Mouse (Mus musculus) thymus, postnatal 4 days (tissue): ENCODE data around the gene Prkcz.

Experiments used
- DNase-seq: peaks from one replicate; pipeline ENCODE4 v3.0.0; 2021

Prkcz gene

DNA sequence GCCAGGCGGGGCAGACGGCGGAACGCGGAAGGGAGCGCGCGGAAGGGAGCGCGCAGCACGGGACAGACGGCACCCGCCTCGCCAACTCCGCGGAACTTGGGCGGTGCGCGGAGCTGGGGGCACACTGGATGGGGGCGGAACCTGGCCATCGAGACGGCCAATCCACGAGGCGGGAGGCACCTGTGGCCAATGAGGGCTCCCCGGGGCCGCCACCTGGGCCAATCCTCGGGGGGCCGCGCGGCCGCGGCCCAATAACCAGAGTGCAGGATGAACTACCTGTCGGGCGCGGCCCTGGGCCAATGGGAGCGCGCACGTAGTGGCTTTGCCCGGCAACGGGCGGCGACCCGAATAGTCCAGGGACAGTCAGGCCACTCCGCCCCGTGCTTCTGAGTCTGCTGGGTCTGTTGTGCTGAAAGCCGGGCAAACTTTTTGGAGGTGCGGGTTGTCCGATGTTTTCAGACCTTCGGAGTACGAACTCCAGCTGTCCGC, at the start of gene Prkcz:
Gene Prkcz, minus strand, starts transcription at position 59 of the 489 bp plus-strand sequence.
- DNase-seq: peak; percentile 89

DNA sequence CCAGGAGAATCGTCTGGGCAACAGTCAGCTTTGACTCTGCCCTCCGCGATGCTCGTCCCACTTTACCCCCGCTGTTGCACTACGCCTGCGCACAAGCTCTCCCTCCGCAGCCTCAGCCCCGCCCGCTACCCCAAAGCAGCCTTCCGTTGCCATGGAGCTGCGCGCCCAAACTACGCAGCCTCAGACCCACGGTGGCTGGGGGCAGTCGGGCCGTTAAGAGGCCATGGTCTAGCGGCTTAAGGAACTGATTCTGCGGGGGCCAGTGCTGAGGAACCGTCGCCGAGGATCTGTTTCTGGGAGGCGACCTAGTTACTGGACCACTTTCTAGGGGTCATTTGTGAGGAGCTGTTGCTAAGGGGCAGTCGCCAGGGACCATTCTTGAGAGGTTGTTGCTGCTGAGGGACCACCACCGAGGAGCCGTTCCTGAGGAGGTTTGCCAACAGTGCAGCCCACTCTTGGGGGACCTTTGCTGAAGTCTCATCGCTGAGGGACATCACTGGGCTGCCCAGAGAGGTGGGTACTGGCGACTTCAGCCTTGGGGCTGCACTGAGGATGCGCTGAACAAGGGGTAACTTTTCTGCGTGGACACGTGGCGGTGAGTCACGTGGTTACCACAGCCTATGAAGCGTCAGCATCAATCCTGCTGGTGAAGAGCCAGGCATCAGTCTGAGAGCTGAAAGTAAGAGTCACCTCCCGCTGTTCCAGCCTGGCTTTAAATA, 48.1 kb upstream of the Prkcz start, which contains the start of gene Cfap74:
Gene Cfap74, plus strand, starts transcription at position 133 of the 719 bp plus-strand sequence.
- peak; percentile 92 for DNase-seq

DNA sequence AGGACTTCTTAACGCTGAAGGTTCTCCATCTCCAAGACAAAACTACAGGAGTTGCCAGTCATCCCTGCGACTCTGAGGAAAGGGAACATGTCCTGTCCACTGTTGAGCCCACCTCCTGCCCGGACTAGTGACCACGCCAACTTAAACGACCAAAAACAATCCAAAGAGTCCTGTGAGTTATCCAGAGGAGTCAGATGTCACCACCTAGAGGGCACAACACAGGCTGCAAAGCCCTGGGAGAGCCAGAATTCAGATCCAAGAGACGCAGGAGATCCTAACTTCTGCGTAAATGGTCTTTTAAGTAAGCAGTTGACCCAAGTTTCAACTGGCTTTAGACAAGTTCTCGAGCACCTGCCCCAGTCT, 47.5 kb upstream of the Prkcz start:
- no peak for DNase-seq

DNA sequence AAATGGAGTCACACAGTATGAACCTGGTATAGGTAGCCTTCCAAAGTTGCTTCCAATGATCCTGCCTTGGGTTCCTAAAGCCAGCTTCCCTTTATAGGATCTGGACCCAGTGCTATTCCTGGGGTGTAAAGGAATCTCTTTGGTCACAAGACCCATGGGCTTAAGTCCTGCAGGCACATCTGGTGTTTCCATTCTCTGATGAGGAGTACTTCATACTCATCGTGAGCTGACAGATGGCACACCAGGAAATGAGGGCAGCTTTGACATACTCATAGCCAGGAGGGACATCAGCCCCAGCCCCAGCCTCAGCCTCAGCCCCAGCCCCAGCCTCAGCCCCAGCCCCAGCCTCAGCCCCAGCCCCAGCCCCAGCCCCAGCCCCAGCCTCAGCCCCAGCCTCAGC, 41.3 kb upstream of the Prkcz start:
- DNase-seq: no peak

DNA sequence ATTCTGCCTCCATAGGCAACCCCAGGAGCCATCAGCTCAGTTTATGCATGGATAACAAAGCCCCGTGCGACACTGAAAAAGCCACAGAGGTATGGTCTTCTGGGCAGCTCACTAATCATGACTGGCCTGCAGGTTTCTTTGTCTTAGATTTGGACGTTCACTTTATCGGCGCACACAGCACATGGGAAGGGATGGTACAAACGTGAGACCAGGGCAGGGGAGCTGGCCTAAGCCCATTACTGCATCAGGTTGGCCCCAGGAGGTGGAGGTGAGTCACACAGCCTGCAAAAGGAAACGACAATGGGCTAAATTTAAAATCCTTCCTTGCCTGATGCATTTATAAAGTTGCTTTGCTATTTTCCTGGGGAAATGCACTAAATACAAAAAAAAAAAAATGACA, 40.0 kb upstream of the Prkcz start:
- DNase-seq: no peak

DNA sequence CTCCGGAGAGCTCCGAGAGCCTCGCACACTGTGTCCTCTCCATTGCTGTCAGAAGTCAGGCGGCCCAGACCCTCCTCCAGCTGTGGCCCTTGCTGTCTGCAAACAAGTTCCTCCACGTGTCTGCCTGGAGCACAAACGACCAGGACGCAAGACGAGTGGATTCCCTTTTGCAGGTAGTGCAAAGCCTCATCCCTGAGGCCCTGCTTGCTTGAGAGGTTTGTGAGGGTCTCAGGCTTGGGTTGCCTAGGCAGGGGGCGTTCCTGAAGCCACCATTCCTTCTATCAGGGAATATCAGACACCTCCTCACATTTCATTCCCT, 37.0 kb upstream of the Prkcz start:
- DNase-seq: no peak

DNA sequence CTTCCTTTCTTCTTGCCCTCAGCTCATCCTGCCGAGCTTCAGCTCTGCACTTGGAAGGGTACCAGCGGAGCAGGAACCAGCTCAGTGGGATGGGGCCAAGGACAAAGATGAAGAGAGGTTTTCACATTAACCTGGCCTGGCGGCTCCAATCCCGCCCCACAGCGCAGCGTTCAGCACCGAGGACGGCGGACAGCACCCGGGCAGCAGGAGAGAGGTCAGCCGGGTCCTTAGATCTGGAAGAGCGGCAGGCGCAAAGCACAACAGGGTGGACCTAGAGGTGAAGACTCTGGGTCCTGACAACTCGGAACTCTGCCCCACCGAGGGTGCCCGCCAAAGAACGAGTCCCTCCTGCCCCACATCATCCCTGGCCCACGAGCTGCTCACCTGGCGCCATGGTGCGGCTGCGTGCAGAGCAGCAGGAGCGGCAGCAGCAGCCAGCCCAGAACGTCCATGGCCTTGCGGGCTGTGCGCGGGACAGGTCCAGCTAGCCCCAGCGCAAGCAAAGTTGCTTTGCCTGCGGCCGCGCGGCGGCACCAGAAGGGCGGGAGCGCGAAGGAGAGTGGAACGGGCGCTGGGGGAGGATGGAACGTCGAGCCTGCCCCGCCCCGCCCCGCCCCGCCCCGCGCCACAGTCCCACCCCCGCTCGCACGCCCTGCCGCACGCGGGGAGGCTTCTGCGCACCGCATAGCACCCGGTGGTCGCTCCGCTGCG, 36.5 kb upstream of the Prkcz start, which contains the start of gene Gabrd:
Gene Gabrd, minus strand, starts transcription at position 602 of the 711 bp plus-strand sequence.
- peak; percentile 72 for DNase-seq

DNA sequence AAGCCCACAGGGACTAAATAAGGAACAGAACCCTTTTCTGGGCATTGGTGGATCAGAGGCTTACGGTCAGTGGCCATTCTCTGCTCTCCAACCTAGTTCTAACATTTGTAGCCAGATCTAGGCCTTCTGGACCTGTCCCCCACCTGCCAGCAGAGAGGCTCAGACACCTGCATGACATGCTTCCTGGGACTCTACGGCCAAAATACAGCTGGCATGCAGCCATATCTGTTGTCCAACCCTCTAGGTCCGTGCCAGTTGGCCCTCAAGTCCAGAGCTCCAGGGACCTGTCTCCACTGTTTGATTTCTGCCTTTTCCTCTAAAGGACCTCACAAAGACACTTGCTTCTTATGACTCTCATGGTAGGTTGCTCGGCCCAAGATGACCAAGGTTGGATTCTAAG, 35.6 kb upstream of the Prkcz start:
- DNase-seq: no peak

DNA sequence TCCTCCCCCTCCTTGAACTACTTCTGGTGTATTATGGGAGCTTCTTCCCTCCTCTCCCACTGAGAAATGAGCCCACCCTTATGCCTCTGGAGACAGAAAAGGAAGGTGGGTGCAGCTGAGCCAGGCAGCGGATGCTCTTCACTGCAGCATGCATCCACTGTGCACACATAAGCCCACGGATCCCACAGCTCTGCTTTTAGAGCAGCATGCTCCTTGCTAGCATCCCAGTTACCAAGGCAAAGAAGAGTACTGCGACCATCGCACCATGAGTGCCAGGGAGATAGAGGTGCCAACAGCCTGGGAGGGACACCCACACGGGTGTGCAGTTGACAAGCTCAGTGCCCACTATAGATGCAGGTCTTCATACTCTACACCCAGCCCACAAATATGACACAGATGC, 34.3 kb upstream of the Prkcz start:
- DNase-seq: no peak

DNA sequence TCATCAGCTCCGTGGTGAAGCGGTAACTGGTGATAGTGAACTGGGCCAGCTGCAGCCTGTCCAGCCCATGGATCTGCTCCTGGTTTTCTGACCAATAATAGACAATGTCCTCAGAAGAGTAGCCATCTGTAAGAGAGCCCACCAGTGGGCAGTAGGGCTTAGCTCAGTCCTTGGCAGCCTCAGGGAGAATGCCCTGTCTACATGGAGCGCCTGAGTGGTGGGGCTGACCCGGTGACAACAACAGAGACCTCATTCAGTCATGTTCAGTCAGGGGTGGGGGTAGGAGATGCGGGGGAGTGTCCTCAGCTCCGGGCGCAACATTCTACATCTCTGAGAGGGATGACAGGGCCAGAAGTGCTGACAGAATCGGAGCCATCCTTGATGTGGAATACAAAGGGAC, 26.0 kb upstream of the Prkcz start:
- no peak for DNase-seq

DNA sequence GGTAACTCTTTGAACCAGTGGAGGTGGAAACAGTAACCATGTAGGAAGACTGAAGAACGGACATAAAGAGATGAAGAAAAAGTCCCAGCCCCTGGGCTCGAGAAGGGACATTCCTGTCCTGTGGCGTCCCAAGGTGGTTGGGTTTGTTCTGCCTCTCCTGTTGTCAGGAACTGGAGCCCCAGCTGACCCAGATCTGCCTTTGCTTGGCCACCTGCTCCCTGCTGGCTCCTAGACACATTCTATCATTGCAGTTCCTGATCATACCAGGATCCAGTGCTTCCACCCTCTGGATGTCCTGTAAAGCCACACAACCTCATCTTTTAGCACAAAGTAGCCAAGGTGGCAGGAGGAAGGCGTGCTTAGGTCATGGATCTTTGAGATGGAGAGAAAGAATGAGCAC, 22.2 kb upstream of the Prkcz start:
- no peak for DNase-seq

DNA sequence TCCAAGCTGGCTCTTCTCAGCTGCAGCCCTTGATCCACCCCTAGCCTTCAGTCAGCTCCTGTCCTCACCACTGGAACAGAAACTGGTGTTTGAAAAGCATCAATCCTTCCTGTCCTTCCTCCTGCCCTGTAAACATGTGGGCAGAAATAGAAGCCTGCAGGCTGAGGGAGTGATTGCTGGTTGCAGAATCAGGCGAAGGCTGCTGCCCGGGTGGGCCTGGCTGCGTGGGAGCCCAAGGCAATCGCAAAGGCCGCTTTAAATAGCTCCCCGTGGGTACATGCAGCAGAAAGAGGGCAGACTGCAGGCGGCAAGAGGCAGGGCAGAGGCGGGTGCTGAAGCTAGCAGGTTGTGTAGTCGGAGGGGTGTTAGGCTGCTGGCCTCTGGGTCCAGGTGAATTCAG, 21.6 kb upstream of the Prkcz start:
- no peak for DNase-seq

DNA sequence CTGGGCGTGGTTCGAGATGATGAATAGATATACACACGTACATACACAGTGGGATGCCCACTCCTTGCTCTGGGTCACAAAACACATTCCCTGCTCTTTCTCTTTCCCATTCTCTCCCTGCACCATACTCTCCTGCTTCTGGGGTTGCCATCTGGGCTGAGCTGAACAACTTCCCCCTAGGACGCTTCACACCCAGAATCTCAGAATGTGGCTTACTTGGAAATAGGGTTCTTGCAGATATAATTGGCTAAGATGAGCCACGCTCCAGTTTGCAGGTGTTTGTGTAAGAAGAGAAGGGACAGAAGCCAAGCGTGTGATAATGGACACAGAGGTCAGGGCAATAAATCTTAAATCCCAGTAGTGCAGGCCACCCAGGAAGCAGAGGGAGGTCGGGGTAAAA, 20.8 kb upstream of the Prkcz start:
- no peak for DNase-seq

DNA sequence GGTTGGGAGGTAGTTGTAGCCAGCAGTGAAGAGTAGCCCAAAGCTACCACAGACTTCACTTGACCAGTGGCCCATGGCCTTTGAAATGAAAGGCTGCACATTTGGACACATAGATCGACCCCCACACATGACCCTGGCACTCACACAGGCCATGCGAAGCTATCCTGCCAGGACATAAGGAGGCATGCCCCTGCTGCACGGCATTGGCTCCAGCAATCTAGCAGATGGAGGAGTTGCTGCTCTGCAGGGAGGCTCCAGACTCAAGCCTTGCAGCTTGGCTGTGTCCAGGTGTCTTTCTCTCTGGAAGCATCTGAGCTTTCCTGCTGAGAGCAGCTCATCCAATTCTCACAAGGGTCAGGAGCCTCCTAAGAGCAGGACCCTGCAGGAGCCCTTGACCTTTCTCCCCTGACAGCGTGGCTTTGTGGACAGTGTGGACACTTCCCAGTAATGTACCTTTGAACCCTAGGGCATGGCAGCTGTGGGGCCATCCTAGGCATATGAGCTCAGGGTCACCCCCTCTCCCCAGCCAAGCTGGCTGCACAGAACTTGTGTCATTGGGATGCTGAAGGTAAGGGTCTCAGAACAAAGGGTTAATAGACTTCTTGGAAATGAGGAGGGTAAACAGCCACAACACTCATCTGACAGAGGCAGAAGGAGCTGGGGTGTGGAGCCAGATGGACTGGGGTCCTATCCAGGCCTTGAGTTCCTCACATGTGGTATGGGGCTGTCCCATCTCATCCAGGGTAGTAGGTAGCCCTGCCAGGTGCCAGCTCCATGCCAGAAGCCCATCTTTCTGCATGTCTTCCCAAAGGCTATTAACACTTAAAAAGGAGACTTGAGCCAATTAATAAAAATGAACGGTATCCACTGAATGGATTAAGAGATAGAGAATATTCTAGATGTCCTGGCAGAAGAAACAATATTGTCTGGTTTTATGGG, 10.9 kb upstream of the Prkcz start:
- no peak for DNase-seq

DNA sequence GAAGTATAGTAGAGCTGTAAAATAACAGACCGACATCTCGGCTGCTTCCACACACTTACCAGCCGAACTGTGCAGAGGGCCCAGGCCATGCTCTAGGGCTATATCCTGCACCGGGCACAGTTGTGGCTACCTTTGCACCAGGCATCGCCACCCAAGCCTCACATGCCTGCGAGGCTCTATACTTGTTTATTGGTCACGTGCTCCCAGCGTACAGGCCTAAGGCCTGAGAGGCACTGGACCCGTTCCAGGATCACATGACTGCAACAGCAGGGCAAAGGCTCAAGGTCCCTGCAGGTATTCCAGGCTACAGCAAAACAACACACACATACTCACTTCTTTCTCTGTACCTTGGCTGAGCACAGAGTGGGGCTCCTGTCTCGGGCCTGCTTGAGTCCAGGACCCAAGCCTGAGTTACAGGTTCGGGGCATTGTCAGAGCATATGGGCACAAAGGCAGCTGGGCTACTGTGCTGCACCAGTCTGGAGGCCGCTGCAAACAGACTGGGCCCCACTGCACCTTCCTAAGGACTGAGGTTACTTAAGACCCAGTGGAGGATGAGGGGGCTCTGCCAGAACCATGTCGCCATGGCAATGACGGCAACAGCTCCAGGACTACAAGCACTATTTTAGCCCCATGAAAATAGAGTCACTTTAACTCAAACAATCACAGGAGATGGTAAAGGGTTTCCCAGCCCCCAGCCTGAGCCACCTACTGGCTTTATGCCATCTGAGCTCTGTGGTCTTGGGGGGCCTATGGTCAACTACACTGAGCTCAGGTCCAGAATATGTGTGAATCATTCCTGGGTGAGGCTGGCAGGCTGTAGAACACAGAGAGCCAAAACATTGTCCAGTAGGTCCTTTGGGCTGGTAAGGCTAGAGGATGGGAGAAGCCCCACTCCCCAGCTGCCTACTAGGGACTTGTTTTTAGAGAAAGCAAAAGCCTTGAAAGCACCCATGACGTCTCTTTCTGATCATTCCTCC, 9.9 kb upstream of the Prkcz start:
- DNase-seq: no peak

DNA sequence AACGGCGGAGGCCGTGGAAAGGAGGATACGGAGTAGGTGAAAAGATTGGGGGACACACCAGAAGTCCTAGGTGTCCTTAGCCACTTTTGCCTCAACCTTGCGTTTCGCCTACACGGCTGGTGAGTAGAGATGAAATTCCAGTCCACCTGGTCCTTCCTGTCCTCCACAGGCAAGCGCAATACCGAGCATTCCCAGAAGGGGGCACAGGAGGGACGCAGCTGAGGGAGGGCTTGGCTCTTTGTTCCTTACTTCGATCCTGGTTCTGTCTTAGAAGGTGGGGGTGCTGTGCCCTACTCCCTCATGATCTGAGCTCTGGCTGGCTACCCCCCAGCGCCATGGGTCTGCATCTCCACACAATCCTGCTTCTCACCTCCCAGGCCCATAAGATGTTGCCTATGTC, 7.5 kb upstream of the Prkcz start:
- DNase-seq: peak; percentile 94

DNA sequence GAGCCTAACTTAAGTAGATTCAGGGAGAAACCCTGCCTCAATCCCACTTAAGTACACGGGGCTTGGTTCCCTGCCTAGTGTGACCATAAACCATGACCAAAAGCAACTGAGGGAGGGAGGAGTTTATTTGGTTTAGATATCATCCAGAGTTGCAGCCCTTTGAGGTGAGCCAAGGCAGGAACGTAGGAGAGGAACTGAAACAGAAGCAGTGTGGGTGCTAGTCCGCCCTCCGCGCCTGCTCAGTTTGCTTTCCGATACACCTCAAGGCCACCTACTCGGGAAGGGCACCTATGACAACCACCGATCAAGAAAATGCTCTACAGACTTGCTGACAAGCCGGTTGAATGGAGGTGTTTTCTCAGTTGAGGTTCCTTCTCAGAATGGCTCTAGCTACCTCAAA, 6.6 kb upstream of the Prkcz start:
- DNase-seq: no peak

DNA sequence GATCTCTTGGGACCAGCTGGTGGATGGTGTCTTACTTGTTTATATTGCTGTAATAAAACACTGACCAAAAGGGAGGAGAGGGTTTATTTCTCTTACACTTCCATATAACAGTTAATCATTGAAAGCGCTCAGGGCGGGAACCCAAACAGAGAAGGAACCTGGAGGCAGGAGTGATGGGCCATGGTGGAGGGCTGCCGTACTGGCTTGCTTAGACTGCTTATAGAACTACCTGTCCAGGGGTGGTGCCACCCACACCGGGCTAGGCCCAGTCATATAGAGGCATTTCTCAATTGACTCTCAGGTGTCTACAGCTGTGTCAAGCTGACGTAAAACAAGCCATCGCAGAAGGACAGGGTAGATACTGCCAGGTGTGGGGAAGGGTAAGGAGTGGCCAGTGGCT, 5.6 kb upstream of the Prkcz start:
- DNase-seq: no peak

DNA sequence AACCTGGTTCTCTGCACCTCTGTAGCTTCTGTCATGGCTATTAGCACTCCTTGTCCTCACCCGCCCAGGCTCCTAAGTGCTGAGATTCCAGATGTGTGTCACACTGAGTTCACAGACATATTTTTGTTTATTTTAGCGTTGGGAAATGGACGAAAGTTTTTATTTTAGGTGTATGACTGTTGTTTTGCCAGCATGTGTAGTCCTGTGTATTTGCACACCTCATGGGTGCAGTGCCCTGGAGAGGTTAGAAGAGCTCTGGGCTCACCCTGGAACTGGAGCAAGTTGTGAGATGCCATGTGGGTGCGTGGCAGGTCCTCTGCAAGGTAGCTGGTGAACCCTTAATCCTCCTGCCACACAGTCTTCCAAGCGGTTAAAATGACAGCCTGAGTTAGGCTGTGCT, 1.3 kb upstream of the Prkcz start:
- no peak for DNase-seq

DNA sequence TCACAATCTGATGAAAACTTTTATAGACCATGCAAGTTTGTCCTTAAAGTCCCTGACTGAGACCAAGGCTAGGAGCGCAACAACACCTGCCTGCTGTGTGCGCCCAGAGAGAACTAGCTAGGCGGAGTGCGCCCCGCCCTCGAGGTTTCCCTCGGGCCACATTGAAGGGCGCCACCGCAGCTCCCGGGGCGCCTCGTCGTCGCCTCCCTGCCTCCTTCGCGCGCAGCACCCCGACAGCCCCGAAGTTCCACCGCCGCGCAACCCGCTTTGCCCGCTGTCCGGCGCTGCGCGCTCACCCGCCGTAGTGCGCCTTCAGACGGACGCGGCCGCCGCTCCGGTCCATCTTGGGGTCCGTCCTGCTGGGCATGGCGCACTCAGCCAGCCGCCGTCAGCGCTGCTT, 305 bp downstream of the Prkcz start:
- DNase-seq: peak; percentile 75

DNA sequence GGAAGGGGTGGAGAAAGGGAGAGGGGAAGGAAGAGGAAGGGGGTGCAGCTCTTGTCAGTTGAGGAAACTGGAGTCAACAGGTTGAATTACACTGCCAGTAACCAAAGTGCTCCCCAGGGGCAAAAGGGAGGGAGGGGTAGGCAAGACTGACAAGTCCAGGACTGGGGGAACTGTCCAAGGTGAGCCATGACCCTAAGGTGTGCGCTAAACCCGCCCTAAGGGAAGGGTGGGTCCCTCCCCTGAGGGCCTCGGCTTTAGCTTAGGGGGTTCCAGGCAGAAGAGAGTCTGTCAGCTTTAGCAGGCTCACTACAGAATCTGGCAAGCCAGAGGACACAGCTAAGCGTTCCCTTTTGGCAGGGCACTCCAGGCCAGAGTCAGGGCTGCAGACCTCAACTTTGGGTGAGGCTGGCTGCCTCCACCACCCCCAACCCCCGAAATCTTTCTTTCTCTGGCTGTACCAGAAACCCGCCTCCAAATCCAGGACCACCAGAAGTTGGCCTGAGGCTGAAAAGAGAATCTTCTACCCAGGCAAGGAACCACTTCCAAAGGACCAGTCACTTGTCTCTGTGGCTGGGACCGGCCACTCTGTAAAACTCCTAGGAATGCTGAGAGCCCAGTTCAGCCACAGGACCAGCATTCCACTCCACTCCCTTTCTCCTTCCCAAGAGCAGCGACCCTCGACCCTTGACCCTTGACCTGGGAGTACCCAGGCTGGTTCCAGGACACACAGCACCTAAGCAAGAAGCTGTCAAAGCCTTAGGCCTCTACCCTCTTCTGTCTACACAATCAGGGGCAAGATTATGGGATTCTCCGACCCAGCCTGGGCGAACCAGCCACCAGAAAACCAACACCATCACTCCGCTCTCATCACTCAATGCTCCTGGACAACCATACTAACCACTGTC, 1.3 kb downstream of the Prkcz start:
- DNase-seq: no peak
